8 mouse cellular contexts compared by ENCODE assay signal in genomic region chr10:41980772-41981383, GRCm38 (mm10). TPM values are rescaled to one million over a fixed set of nuclear protein-coding genes. Genes with fewer than 3 reads are reported as not detected.
A peak's percentile ranks its signal among the peaks of the same experiment; 100 is the strongest.
DNase-seq lines count a peak whose midpoint lies in the region; ATAC-seq lines count a peak whose summit lies in the region.

No protein-coding gene starts in this region.

- intact Hi-C loops in left cerebral cortex, postnatal 36 days (cut with DNase I) = loop anchor here (1.0 to 5.0 kb wide), 4 partner anchors 49 to 314 kb away; partner anchors contain the start of gene Foxo3

- no peak overlapping the region for H3K4me2 ChIP-seq in midbrain, embryonic 14.5 days (ENCODE audit: low read length)

- H3K36me3 ChIP-seq in heart, embryonic 10.5 days = no peaks in the 10 kb centered on the region
- H3K36me3 ChIP-seq in midbrain, embryonic 14.5 days (ENCODE audit: control insufficient read depth, insufficient read depth, low read length) = no peaks in the 10 kb centered on the region

- H3K9me3 ChIP-seq in heart, embryonic 10.5 days = no peaks in the 10 kb centered on the region
- no peaks in the 10 kb centered on the region for H3K9me3 ChIP-seq in midbrain, embryonic 14.5 days (ENCODE audit: control insufficient read depth, low read length)

- peak; percentile 85 to 88 for DNase-seq in heart, adult 18-20 months
- no peak for DNase-seq in heart, embryonic 10.5 days (ENCODE audit: low spot score)
- peak; percentile 79 for DNase-seq in kidney, adult 18-20 months
- DNase-seq in left cerebral cortex, postnatal 36 days (ENCODE audit: low spot score in 2 of 2) = peak; percentile 27 to 68
- peak; percentile 82 for DNase-seq in midbrain, embryonic 14.5 days
- DNase-seq in spleen, adult 12 weeks (ENCODE audit: low spot score) = peak; percentile 8

- ATAC-seq in common myeloid progenitor, adult 5-6 weeks (replicated peaks; ENCODE audit: low read depth, poor library complexity, severe bottlenecking) = peak; percentile 69
- peak; percentile 71 for ATAC-seq in granulocyte monocyte progenitor cell, adult 5-6 weeks (replicated peaks; ENCODE audit: poor library complexity, severe bottlenecking)
- ATAC-seq in midbrain, embryonic 14.5 days (ENCODE audit: low FRiP score, low TSS enrichment) = peak; percentile 63

- H3K27me3 ChIP-seq in heart, embryonic 10.5 days (ENCODE audit: insufficient read depth, poor library complexity, severe bottlenecking) = 0 out of 2 replicates have a peak, but pooled peaks cover 5% of the 10 kb centered on the region
- no peaks in the 10 kb centered on the region for H3K27me3 ChIP-seq in midbrain, embryonic 14.5 days (ENCODE audit: control insufficient read depth, insufficient read depth, low read length)

- H3K4me1 ChIP-seq in heart, embryonic 10.5 days = no peaks in the 10 kb centered on the region
- no peaks in the 10 kb centered on the region for H3K4me1 ChIP-seq in midbrain, embryonic 14.5 days (ENCODE audit: control insufficient read depth, insufficient read depth, low read length)

- H3K4me3 ChIP-seq in heart, embryonic 10.5 days = no peak overlapping the region
- H3K4me3 ChIP-seq in midbrain, embryonic 14.5 days (replicated peaks; ENCODE audit: low read depth, low read length) = no peak overlapping the region

- WGBS in heart, embryonic 10.5 days = 19% methylated on average over 6 of the region's 6 CpGs
- 28% methylated on average over 6 of the region's 6 CpGs for WGBS in midbrain, embryonic 14.5 days

- no peak overlapping the region for H3K27ac ChIP-seq in heart, embryonic 10.5 days
- no peak overlapping the region for H3K27ac ChIP-seq in midbrain, embryonic 14.5 days (replicated peaks; ENCODE audit: low read depth, low read length)

- H3K9ac ChIP-seq in midbrain, embryonic 14.5 days (replicated peaks; ENCODE audit: low read length) = no peak overlapping the region

RNA-seq across cellular contexts. Expression of gene Armc2, which starts 37.4 kb away (rescaled TPM):
- 10 to 100 TPM; 18.4 to 22.6 TPM for total RNA-seq in heart, adult 18-20 months (2021)
- 0.99 and 1.4 TPM in 2 replicates for polyA plus RNA-seq in heart, embryonic 10.5 days (2016; fragmentation: Nextera tagmentation; extraction: Ambion mirVana)
- 0.14 and 0.29 TPM in 2 replicates for total RNA-seq in common myeloid progenitor, adult 5-6 weeks (2017)
- 0.41 TPM in 1 of 2 replicates, not detected in the other for total RNA-seq in granulocyte monocyte progenitor cell, adult 5-6 weeks (2014; fragmentation: Nextera tagmentation)
- total RNA-seq in granulocyte monocyte progenitor cell, adult 5-6 weeks (2017) = 0.73 TPM in 1 of 2 replicates, not detected in the other
- total RNA-seq in left cerebral cortex, postnatal 36 days (2021) = 10 to 100 TPM; 12.8 to 14.7 TPM
- polyA plus RNA-seq in midbrain, embryonic 14.5 days (2014; fragmentation: Nextera tagmentation; extraction: Ambion mirVana) = 11.2 and 11.5 TPM in 2 replicates

Comparison
In these comparisons a context has a peak if more than half of its experiments do, and no peak if none do; other contexts are left out.
1. RNA of gene Armc2, which starts 37.4 kb away (total RNA-seq): 18.4 to 22.6 TPM in heart, adult 18-20 months and 12.8 to 14.7 TPM in left cerebral cortex, postnatal 36 days; 0.14 to 0.29 TPM in common myeloid progenitor, adult 5-6 weeks and 0.41 to 0.73 TPM in granulocyte monocyte progenitor cell, adult 5-6 weeks; every median in the first group is over 4 times any median in the second.
2. Peak in every context shown above with its lines, with median percentiles within 50 percentile points of each other: ATAC-seq.